Mouse (Mus musculus) hindbrain, embryonic 15.5 days (tissue): ENCODE data around the gene Gsk3b. TPM values are rescaled to one million over a fixed set of nuclear protein-coding genes. Genes with fewer than 3 reads are reported as not detected.
A peak's percentile ranks its signal among the peaks of the same experiment; 100 is the strongest.
"Not testable (repeated sequence)": the region's sequence is repeated elsewhere in the genome, so short reads cannot be mapped to it uniquely, and the experiment has no call there.

ENCODE experiments used
- ATAC-seq: fragments of 200-750 bp; cut with Nextera tagmentation; 2 replicates; pipeline ENCODE4 v1.8.0; 2017; ENCODE audit warnings: low read depth, moderate number of reproducible peaks, moderate TSS enrichment; ENCODE audit not compliant: low FRiP score
- H3K27ac ChIP-seq: fragments of 300-500 bp; sonication (generic); replicated peaks from 2 replicates; pipeline ENCODE4 v1.5.1; 2015; ENCODE audit warnings: mild to moderate bottlenecking, inconsistent platforms
- H3K27me3 ChIP-seq: fragments of 300-500 bp; sonication (generic); 2 replicates; pipeline ENCODE4 v1.6.1; 2015; ENCODE audit warnings: control low read depth, inconsistent platforms
- H3K36me3 ChIP-seq: fragments of 300-500 bp; sonication (generic); 2 replicates; pipeline ENCODE4 v1.6.1; 2015; ENCODE audit warnings: control low read depth, inconsistent platforms
- H3K4me1 ChIP-seq: fragments of 300-500 bp; sonication (generic); replicated peaks from 2 replicates; pipeline ENCODE4 v1.6.1; 2015; ENCODE audit warnings: control low read depth, inconsistent platforms
- H3K4me2 ChIP-seq: fragments of 300-500 bp; sonication (generic); 2 replicates; pipeline ENCODE4 v1.6.1; 2015; ENCODE audit warnings: moderate library complexity, mild to moderate bottlenecking, inconsistent platforms
- H3K4me3 ChIP-seq: fragments of 300-500 bp; sonication (generic); 2 replicates; pipeline ENCODE4 v1.5.1; 2015; ENCODE audit warnings: mild to moderate bottlenecking, inconsistent platforms
- H3K9ac ChIP-seq: fragments of 300-500 bp; sonication (generic); 2 replicates; pipeline ENCODE4 v1.6.1; 2015; ENCODE audit warnings: inconsistent platforms
- H3K9me3 ChIP-seq: fragments of 300-500 bp; sonication (generic); 2 replicates; pipeline ENCODE4 v1.6.1; 2016; ENCODE audit warnings: control low read depth, inconsistent platforms
- WGBS: fragments of 180-500 bp; shearing (Covaris S2); methylation state at CpG from one replicate; pipeline ENCODE4 v1.1.7; 2015; 5-methylcytosine and 5-hydroxymethylcytosine counted together
- polyA plus RNA-seq: library from polyadenylated mRNA; unstranded; fragments of >200 nt; fragmentation: Nextera tagmentation; extraction: Ambion mirVana; gene quantifications from 2 replicates; pipeline ENCODE4 v1.2.1, GENCODE M21; 2015

Gsk3b gene
- polyA plus RNA-seq, 1 experiment from 2014 or later = 146 TPM

DNA sequence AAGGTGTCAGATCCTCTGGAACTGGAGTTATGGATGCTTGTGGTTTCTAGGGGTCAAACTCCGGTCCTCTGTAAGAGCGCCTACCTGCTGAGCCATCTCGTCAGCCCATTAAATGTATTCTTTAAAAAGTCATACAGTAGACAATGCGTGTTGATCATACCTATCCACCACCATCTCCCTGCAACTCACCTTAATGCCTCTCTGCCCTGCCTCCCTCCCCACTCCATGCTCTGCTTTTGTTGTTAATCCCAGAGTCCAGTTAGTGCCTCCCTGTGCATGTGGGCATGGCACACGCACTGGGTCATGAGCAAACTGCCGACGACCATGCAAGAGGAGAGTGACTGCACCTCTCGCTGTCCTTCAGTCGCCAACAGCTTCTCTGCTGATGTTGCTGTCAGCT lies 21.2 kb downstream of the Gsk3b start:
- Histone ChIP-seq H3K9ac (no peak overlapping the region), H3K9me3 (no peaks in the 10 kb centered on the region), H3K4me3 (no peak overlapping the region), H3K4me2 (no peak overlapping the region), H3K27me3 (no peaks in the 10 kb centered on the region), H3K36me3 (no peaks in the 10 kb centered on the region), H3K27ac (no peak overlapping the region), H3K4me1 (peaks cover 44% of the 10 kb centered on the region)
- no peak for ATAC-seq
- WGBS = 80% methylated on average over 9 of the region's 9 CpGs

- ATAC-seq = no peak
- H3K9ac ChIP-seq = no peak overlapping the region
- no peak overlapping the region for H3K4me2 ChIP-seq
- H3K27ac ChIP-seq = no peak overlapping the region
- peaks cover 43% of the 10 kb centered on the region for H3K4me1 ChIP-seq
- no peak overlapping the region for H3K4me3 ChIP-seq
- no peaks in the 10 kb centered on the region for H3K9me3 ChIP-seq
- H3K27me3 ChIP-seq = no peaks in the 10 kb centered on the region
- H3K36me3 ChIP-seq = no peaks in the 10 kb centered on the region
- 54% methylated on average over 5 of the region's 5 CpGs for whole genome bisulfite sequencing
Observed at GRCm38 (mm10) chr16:38110575-38110974, 21.8 kb downstream of the Gsk3b start.

DNA sequence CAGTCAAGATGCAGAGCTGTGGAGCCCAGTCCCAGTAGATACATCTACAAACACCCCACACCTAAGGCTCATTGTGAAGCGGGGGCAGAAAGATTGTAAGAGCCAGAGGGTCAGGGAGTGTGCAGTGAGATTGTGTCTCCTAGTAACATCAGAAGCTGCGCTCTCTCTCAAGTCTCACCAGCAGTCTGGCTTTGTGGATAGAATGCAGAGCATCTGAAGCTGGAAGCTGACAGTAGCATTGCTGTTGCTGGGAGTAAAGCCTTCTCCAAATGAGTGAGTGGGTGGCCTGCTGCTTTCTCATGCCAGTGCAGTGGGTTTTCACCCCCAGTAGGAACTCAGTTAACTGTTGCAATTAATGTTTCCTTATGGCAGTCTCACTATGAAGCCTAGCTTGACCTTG lies 25.3 kb downstream of the Gsk3b start:
- Histone ChIP-seq H3K9me3 (no peaks in the 10 kb centered on the region), H3K4me1 (peaks cover 43% of the 10 kb centered on the region), H3K9ac (no peak overlapping the region), H3K27me3 (no peaks in the 10 kb centered on the region), H3K4me2 (no peak overlapping the region), H3K4me3 (no peak overlapping the region), H3K27ac (no peak overlapping the region), H3K36me3 (no peaks in the 10 kb centered on the region)
- no peak; the same call in 1 of the 2 replicates for ATAC-seq
- 96% methylated on average over 2 of the region's 2 CpGs for WGBS

GRCm38 (mm10) chr16:38117909-38118308 lies 29.1 kb downstream of the Gsk3b start:
- H3K9ac ChIP-seq, H3K27me3 ChIP-seq, H3K4me2 ChIP-seq, H3K27ac ChIP-seq, ATAC-seq, H3K4me3 ChIP-seq, H3K36me3 ChIP-seq, H3K9me3 ChIP-seq: not testable (repeated sequence)
- 93% methylated on average over 9 of the region's 9 CpGs for WGBS
- peaks cover 35% of the 10 kb centered on the region for H3K4me1 ChIP-seq

DNA sequence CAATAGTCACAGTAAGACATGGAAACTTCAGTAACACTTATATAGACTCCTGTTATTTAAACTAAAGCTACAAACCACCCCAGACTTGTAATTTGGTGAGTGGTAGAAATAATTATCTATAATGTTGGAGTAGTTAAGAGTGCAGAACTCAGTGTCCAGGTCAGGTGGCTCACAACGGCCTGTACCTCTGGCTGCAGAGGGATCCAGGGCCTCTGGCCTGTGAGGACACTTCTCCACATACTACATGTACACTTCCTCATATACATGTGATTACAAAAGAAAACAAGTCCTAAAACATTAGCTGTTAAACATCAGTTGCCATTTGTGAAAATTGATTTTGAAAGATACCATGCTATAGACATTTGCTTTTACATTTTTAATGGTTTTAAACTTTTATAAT lies 29.9 kb downstream of the Gsk3b start:
- 97% methylated on average over 1 of the region's 1 CpGs for WGBS
- Histone ChIP-seq H3K27me3 (no peaks in the 10 kb centered on the region), H3K9me3 (no peaks in the 10 kb centered on the region), H3K9ac (no peak overlapping the region), H3K27ac (no peak overlapping the region), H3K4me1 (peaks cover 31% of the 10 kb centered on the region), H3K4me3 (no peak overlapping the region), H3K36me3 (no peaks in the 10 kb centered on the region), H3K4me2 (no peak overlapping the region)
- no peak for ATAC-seq

GRCm38 (mm10) chr16:38119286-38119685 lies 30.5 kb downstream of the Gsk3b start:
- no peak overlapping the region for H3K9ac ChIP-seq
- no peak overlapping the region for H3K4me2 ChIP-seq
- H3K27me3 ChIP-seq = no peaks in the 10 kb centered on the region
- no peaks in the 10 kb centered on the region for H3K9me3 ChIP-seq
- H3K4me3 ChIP-seq = no peak overlapping the region
- WGBS = 80% methylated on average over 5 of the region's 5 CpGs
- H3K4me1 ChIP-seq = peaks cover 28% of the 10 kb centered on the region
- H3K36me3 ChIP-seq = no peaks in the 10 kb centered on the region
- no peak for ATAC-seq
- no peak overlapping the region for H3K27ac ChIP-seq

DNA sequence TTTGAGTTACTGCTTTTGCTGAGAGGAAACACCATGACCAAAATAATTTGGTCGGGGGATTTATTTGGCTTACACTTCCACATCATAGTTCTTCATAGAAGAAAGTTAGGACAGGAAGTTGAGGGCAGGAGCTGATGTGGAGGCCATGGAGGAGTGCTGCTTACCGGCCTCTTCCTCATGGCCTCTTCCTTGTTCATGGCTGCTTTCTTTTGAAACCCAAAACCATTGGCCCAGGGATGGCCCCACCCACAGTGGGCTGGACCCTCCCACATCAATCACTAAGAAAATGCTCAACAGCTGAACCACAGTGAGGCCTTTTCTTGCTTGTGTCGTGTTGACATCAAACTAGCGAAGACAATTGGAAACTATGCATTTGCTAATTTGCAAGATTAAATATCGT lies 40.4 kb downstream of the Gsk3b start:
- no peaks in the 10 kb centered on the region for H3K9me3 ChIP-seq
- no peaks in the 10 kb centered on the region for H3K27me3 ChIP-seq
- H3K4me1 ChIP-seq = peaks cover 53% of the 10 kb centered on the region
- WGBS = 74% methylated on average over 5 of the region's 5 CpGs
- H3K27ac ChIP-seq = no peak overlapping the region
- H3K4me3 ChIP-seq = no peak overlapping the region
- H3K36me3 ChIP-seq = no peaks in the 10 kb centered on the region
- no peak for ATAC-seq
- H3K9ac ChIP-seq = no peak overlapping the region
- no peak overlapping the region for H3K4me2 ChIP-seq

DNA sequence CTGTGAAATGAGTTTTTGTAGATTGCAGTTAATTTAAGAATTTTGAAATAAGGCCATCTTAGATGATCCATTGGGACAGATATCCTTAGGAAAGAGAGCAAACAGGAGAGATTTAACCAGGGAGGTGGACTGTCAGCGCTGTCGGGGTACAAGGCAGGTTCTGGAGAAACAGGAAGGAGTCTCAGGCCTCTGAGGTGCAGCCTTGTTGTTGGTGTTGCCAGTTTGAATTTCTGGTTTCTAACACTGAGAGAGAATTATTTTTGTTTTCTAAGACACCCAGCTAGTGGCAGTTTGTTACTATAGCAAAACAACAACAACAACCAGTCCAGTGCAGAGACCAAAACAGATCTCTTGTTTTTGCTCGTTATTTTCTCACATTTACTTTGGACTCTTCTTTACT lies 42.2 kb downstream of the Gsk3b start:
- no peaks in the 10 kb centered on the region for H3K9me3 ChIP-seq
- ATAC-seq = no peak
- H3K27ac ChIP-seq = no peak overlapping the region
- H3K36me3 ChIP-seq = no peaks in the 10 kb centered on the region
- no peak overlapping the region for H3K4me2 ChIP-seq
- no peak overlapping the region for H3K4me3 ChIP-seq
- peaks cover 47% of the 10 kb centered on the region for H3K4me1 ChIP-seq
- H3K27me3 ChIP-seq = no peaks in the 10 kb centered on the region
- 79% methylated on average over 3 of the region's 3 CpGs for WGBS
- no peak overlapping the region for H3K9ac ChIP-seq

- H3K27me3 ChIP-seq = no peaks in the 10 kb centered on the region
- H3K4me1 ChIP-seq = peaks cover 48% of the 10 kb centered on the region
- no peaks in the 10 kb centered on the region for H3K9me3 ChIP-seq
- no peak overlapping the region for H3K4me3 ChIP-seq
- H3K9ac ChIP-seq = no peak overlapping the region
- WGBS = 36% methylated on average over 9 of the region's 9 CpGs
- no peak overlapping the region for H3K27ac ChIP-seq
- no peak for ATAC-seq
- peak overlapping the region; percentile 8; the same call in 1 of the 2 replicates for H3K4me2 ChIP-seq
- H3K36me3 ChIP-seq = no peaks in the 10 kb centered on the region
Observed at GRCm38 (mm10) chr16:38131756-38132155, 43.0 kb downstream of the Gsk3b start.

- no peaks in the 10 kb centered on the region for H3K9me3 ChIP-seq
- 44% methylated on average over 7 of the region's 7 CpGs for WGBS
- H3K4me3 ChIP-seq = no peak overlapping the region
- H3K36me3 ChIP-seq = no peaks in the 10 kb centered on the region
- H3K9ac ChIP-seq = no peak overlapping the region
- no peaks in the 10 kb centered on the region for H3K27me3 ChIP-seq
- H3K4me1 ChIP-seq = peaks cover 52% of the 10 kb centered on the region
- no peak for ATAC-seq
- peak overlapping the region; percentile 8; the same call in 1 of the 2 replicates for H3K4me2 ChIP-seq
- no peak overlapping the region for H3K27ac ChIP-seq
Observed at GRCm38 (mm10) chr16:38132210-38132609, 43.4 kb downstream of the Gsk3b start.

DNA sequence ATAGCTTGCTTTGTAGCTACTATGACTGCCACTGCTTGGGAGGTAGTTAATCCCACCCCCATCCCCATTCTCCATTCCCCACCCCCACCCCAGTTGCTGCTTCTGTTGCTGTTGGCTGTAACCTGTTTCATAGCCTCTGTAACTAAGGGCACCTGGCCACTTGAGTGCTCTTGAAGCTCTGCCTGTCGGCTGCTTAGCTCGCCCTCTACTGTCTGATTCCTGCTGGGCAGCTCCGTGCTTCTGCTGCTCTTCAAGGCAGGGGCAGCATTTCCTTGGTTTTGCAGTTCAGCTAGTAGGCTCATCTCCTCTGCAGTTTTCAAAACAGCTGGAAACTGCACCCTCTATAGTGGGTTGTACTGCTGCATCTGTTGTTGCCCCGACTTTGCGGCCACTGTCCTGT lies 48.5 kb downstream of the Gsk3b start:
- no peak overlapping the region for H3K9ac ChIP-seq
- H3K4me2 ChIP-seq = no peak overlapping the region
- ATAC-seq = no peak
- no peaks in the 10 kb centered on the region for H3K36me3 ChIP-seq
- peaks cover 51% of the 10 kb centered on the region for H3K4me1 ChIP-seq
- H3K4me3 ChIP-seq = no peak overlapping the region
- WGBS = 37% methylated on average over 5 of the region's 5 CpGs
- H3K9me3 ChIP-seq = no peaks in the 10 kb centered on the region
- H3K27ac ChIP-seq = no peak overlapping the region
- no peaks in the 10 kb centered on the region for H3K27me3 ChIP-seq

DNA sequence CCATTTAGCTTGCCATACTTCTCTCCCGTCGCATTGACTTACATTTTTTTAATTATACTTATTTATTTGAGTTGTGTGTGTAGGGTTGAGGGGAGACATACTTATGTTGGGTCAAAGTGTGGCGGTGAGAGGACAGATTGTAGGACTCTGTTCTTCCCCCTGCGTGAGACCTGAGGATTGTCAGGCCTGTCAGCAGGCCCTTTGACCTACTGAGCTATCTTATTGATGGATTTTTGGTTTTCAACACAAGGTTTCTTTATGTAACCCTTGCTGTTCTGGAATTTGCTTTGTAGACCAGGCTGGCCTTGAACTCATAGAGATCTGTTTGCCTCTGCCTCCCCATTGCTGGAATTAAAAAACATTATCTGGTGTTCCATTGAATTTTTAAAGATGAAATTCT lies 56.1 kb downstream of the Gsk3b start:
- no peaks in the 10 kb centered on the region for H3K9me3 ChIP-seq
- WGBS = 97% methylated on average over 4 of the region's 4 CpGs
- ATAC-seq = no peak
- no peak overlapping the region for H3K9ac ChIP-seq
- no peaks in the 10 kb centered on the region for H3K27me3 ChIP-seq
- no peak overlapping the region for H3K4me2 ChIP-seq
- no peak overlapping the region for H3K27ac ChIP-seq
- H3K36me3 ChIP-seq = no peaks in the 10 kb centered on the region
- no peak overlapping the region for H3K4me3 ChIP-seq
- peaks cover 4% of the 10 kb centered on the region for H3K4me1 ChIP-seq

- Histone ChIP-seq H3K27me3 (no peaks in the 10 kb centered on the region), H3K4me1 (no peaks in the 10 kb centered on the region), H3K27ac (no peak overlapping the region), H3K9me3 (no peaks in the 10 kb centered on the region), H3K9ac (no peak overlapping the region), H3K36me3 (no peaks in the 10 kb centered on the region), H3K4me2 (no peak overlapping the region), H3K4me3 (no peak overlapping the region)
- no peak for ATAC-seq
Observed at GRCm38 (mm10) chr16:38150555-38150954, 61.8 kb downstream of the Gsk3b start.
